Mouse (Mus musculus) lung, postnatal 0 days (tissue): ENCODE measurements at regions not wholly inside any gene's neighbourhood (a gene's known extent, or its start where the extent isn't known, plus 50 kb on each side); places are given as distances from the start of the nearest gene placed in this dataset.

ENCODE experiments used
- ATAC-seq: fragments of 200-750 bp; cut with Nextera tagmentation; 2 replicates; pipeline ENCODE4 v1.8.0; 2017; ENCODE audit warnings: moderate library complexity
- DNase-seq: peaks from one replicate; pipeline ENCODE4 v3.0.0-alpha.2; 2016; ENCODE audit warnings: low spot score
- H3K27ac ChIP-seq: fragments of 300-500 bp; sonication (generic); 2 replicates; pipeline ENCODE4 v1.5.1; 2014; ENCODE audit warnings: antibody characterized with exemption, mild to moderate bottlenecking, low read length, mixed read lengths
- H3K27me3 ChIP-seq: fragments of 300-500 bp; sonication (generic); replicated peaks from 2 replicates; pipeline ENCODE4 v1.6.1; 2014; ENCODE audit warnings: low read length, mixed read lengths; ENCODE audit not compliant: insufficient read depth
- H3K36me3 ChIP-seq: fragments of 300-500 bp; sonication (generic); 2 replicates; pipeline ENCODE4 v1.6.1; 2014; ENCODE audit warnings: low read length, mixed read lengths; ENCODE audit not compliant: insufficient read depth
- H3K4me1 ChIP-seq: fragments of 300-500 bp; sonication (generic); 2 replicates; pipeline ENCODE4 v1.6.1; 2014; ENCODE audit warnings: antibody characterized with exemption, low read depth, low read length, mixed read lengths; ENCODE audit not compliant: insufficient read depth
- H3K4me2 ChIP-seq: fragments of 300-500 bp; sonication (generic); replicated peaks from 2 replicates; pipeline ENCODE4 v1.6.1; 2014; ENCODE audit warnings: low read depth, mild to moderate bottlenecking, low read length, moderate library complexity, mixed read lengths
- H3K4me3 ChIP-seq: fragments of 300-500 bp; sonication (generic); 2 replicates; pipeline ENCODE4 v1.5.1; 2014; ENCODE audit warnings: low read depth, low read length
- H3K9ac ChIP-seq: fragments of 300-500 bp; sonication (generic); replicated peaks from 2 replicates; pipeline ENCODE4 v1.6.1; 2014; ENCODE audit warnings: low read depth, mild to moderate bottlenecking
- H3K9me3 ChIP-seq: fragments of 300-500 bp; sonication (generic); 2 replicates; pipeline ENCODE4 v1.6.1; 2016; ENCODE audit warnings: low read length, mixed read lengths
- CTCF ChIP-seq: IDR thresholded peaks from 2 replicates; pipeline ENCODE4 v1.5.1; 2016; ENCODE audit warnings: antibody characterized with exemption, mild to moderate bottlenecking
- EP300 ChIP-seq: IDR thresholded peaks from 2 replicates; pipeline ENCODE4 v1.6.1; 2016; ENCODE audit warnings: antibody characterized with exemption, mild to moderate bottlenecking, control low read depth
- WGBS: fragments of 180-500 bp; shearing (Covaris S2); extraction: QIAGEN DNeasy Blood & Tissue Kit; methylation state at CpG from one replicate; pipeline ENCODE4 v1.1.7; 2014; 5-methylcytosine and 5-hydroxymethylcytosine counted together

GRCm38 (mm10) chr11:79881812-79882211 is 80.4 kb downstream of the Utp6 start:
- ATAC-seq (no peak), DNase-seq (peak; percentile 26)
- Histone ChIP-seq H3K27ac (no peak overlapping the region), H3K4me2 (no peak overlapping the region), H3K36me3 (no peaks in the 10 kb centered on the region), H3K27me3 (no peaks in the 10 kb centered on the region), H3K4me3 (no peak overlapping the region), H3K4me1 (peaks cover 8% of the 10 kb centered on the region; the same call in 1 of the 2 replicates), H3K9me3 (no peaks in the 10 kb centered on the region), H3K9ac (no peak overlapping the region)
- no peak for TF ChIP-seq EP300
- no peak for TF ChIP-seq CTCF
- WGBS = 40% methylated on average over 4 of the region's 4 CpGs

GRCm38 (mm10) chr11:79878091-79878490 is 84.1 kb downstream of the Utp6 start:
- H3K9me3 ChIP-seq = no peaks in the 10 kb centered on the region
- no peak for TF ChIP-seq EP300
- TF ChIP-seq CTCF = no peak
- DNase-seq (peak; percentile 95), ATAC-seq (peak; percentile 96)
- peaks cover 8% of the 10 kb centered on the region; the same call in 1 of the 2 replicates for H3K4me1 ChIP-seq
- no peaks in the 10 kb centered on the region for H3K36me3 ChIP-seq
- no peak overlapping the region for H3K9ac ChIP-seq
- H3K27me3 ChIP-seq = no peaks in the 10 kb centered on the region
- H3K27ac ChIP-seq = peak overlapping the region; percentile 64
- H3K4me2 ChIP-seq = no peak overlapping the region
- H3K4me3 ChIP-seq = no peak overlapping the region
- 41% methylated on average over 7 of the region's 7 CpGs for WGBS

GRCm38 (mm10) chr11:79877184-79877745 is 84.9 kb downstream of the Utp6 start:
- H3K27me3 ChIP-seq = no peaks in the 10 kb centered on the region
- ATAC-seq (peak; percentile 80), DNase-seq (peak; percentile 87)
- WGBS = 3% methylated on average over 2 of the region's 3 CpGs
- peak overlapping the region; percentile 64 for H3K27ac ChIP-seq
- no peaks in the 10 kb centered on the region for H3K36me3 ChIP-seq
- H3K9ac ChIP-seq = no peak overlapping the region
- H3K4me2 ChIP-seq = no peak overlapping the region
- no peaks in the 10 kb centered on the region for H3K9me3 ChIP-seq
- no peak overlapping the region for H3K4me3 ChIP-seq
- no peak for TF ChIP-seq EP300
- peaks cover 8% of the 10 kb centered on the region; the same call in 1 of the 2 replicates for H3K4me1 ChIP-seq

- H3K27me3 ChIP-seq = no peaks in the 10 kb centered on the region
- TF ChIP-seq CTCF = no peak
- TF ChIP-seq EP300 = no peak
- no peak for DNase-seq
- no peak for ATAC-seq
- H3K27ac ChIP-seq = no peak overlapping the region
- WGBS = 86% methylated on average over 9 of the region's 10 CpGs
- no peaks in the 10 kb centered on the region for H3K9me3 ChIP-seq
- no peaks in the 10 kb centered on the region; the same call in 1 of the 2 replicates for H3K4me1 ChIP-seq
- no peak overlapping the region for H3K4me2 ChIP-seq
- no peak overlapping the region for H3K4me3 ChIP-seq
- no peaks in the 10 kb centered on the region for H3K36me3 ChIP-seq
- H3K9ac ChIP-seq = no peak overlapping the region
Observed at GRCm38 (mm10) chr11:79871783-79872628, 90.2 kb downstream of the Utp6 start.

- no peak for ATAC-seq
- peak; percentile 73 for DNase-seq
- 29% methylated on average over 5 of the region's 5 CpGs for WGBS
- TF ChIP-seq EP300 = no peak
- TF ChIP-seq CTCF = no peak
- H3K36me3 ChIP-seq = no peaks in the 10 kb centered on the region
- H3K4me3 ChIP-seq = no peak overlapping the region
- no peak overlapping the region for H3K9ac ChIP-seq
- 0 out of 2 replicates have a peak overlapping the region, but pooled peaks have one; percentile 11 for H3K27ac ChIP-seq
- H3K27me3 ChIP-seq = no peaks in the 10 kb centered on the region
- no peaks in the 10 kb centered on the region for H3K4me1 ChIP-seq
- H3K9me3 ChIP-seq = no peaks in the 10 kb centered on the region
- H3K4me2 ChIP-seq = no peak overlapping the region
Observed at GRCm38 (mm10) chr11:79870189-79870588, 92.0 kb downstream of the Utp6 start.

GRCm38 (mm10) chr11:79869009-79869408 is 93.2 kb downstream of the Utp6 start:
- Histone ChIP-seq H3K9me3 (no peaks in the 10 kb centered on the region), H3K27me3 (no peaks in the 10 kb centered on the region), H3K27ac (no peak overlapping the region), H3K4me1 (peaks cover 3% of the 10 kb centered on the region; the same call in 1 of the 2 replicates), H3K9ac (no peak overlapping the region), H3K4me3 (no peak overlapping the region), H3K36me3 (no peaks in the 10 kb centered on the region), H3K4me2 (no peak overlapping the region)
- WGBS = 66% methylated on average over 5 of the region's 5 CpGs
- ATAC-seq (no peak), DNase-seq (no peak)
- no peak for TF ChIP-seq EP300
- no peak for TF ChIP-seq CTCF
